Mouse (Mus musculus): ENCODE measurements around the gene Fam20c. TPM values are rescaled to one million over a fixed set of nuclear protein-coding genes. Genes with fewer than 3 reads are reported as not detected.

Gene Fam20c
- polyA plus RNA-seq, 1 experiment from 2014 or later, result 35.7 TPM

GRCm38 (mm10) chr5:138782697-138783096 is 28.4 kb downstream of the Fam20c start:
- Histone ChIP-seq H3K27ac (ENCODE audit: low read depth, low read length) (peak overlapping the region; percentile 55; the same call in 1 of the 2 replicates), H3K27me3 (replicated peaks; ENCODE audit: control insufficient read depth, insufficient read depth, low read length) (no peaks in the 10 kb centered on the region), H3K4me2 (ENCODE audit: low read length) (no peak overlapping the region), H3K36me3 (ENCODE audit: control insufficient read depth, insufficient read depth, low read length) (peaks cover 36% of the 10 kb centered on the region), H3K9me3 (replicated peaks; ENCODE audit: control insufficient read depth, low read length) (no peaks in the 10 kb centered on the region), H3K4me3 (ENCODE audit: low read depth, low read length) (no peak overlapping the region), H3K9ac (ENCODE audit: low read length) (0 out of 2 replicates have a peak overlapping the region, but pooled peaks have one; percentile 2), H3K4me1 (ENCODE audit: control insufficient read depth, insufficient read depth, low read length) (peaks cover 13% of the 10 kb centered on the region; the same call in 1 of the 2 replicates)
- DNase-seq (ENCODE audit: low spot score), result no peak
- 89% methylated on average over 1 of the region's 1 CpGs for WGBS
- ATAC-seq, result no peak

DNA sequence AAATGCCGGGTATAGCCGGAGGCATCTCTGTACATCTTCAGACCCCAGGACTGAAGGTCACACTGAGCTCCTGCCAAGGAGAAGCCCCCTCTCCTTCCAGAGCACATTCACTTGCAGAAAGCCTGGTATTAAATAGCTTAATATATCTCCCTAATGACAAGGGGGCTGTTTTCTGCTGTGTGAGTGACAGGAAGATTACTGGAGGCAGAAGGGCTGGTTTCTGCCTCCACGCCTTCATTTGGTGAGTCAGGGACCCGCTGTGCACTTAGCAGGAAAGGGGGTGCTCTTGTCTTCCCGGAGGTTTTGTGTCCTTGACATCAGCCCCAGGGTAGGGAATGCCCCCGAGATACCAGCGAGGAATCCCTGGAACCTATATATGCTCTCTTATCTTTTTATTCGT is 28.9 kb downstream of the Fam20c start:
- H3K4me1 ChIP-seq (ENCODE audit: control insufficient read depth, insufficient read depth, low read length), result peaks cover 12% of the 10 kb centered on the region; the same call in 1 of the 2 replicates
- ATAC-seq, result no peak
- 82% methylated on average over 8 of the region's 8 CpGs for WGBS
- peak; percentile 10 for DNase-seq (ENCODE audit: low spot score)
- no peak overlapping the region for H3K4me2 ChIP-seq (ENCODE audit: low read length)
- H3K9ac ChIP-seq (ENCODE audit: low read length), result 0 out of 2 replicates have a peak overlapping the region, but pooled peaks have one; percentile 2
- H3K9me3 ChIP-seq (replicated peaks; ENCODE audit: control insufficient read depth, low read length), result no peaks in the 10 kb centered on the region
- H3K27me3 ChIP-seq (replicated peaks; ENCODE audit: control insufficient read depth, insufficient read depth, low read length), result no peaks in the 10 kb centered on the region
- peaks cover 35% of the 10 kb centered on the region for H3K36me3 ChIP-seq (ENCODE audit: control insufficient read depth, insufficient read depth, low read length)
- H3K4me3 ChIP-seq (ENCODE audit: low read depth, low read length), result no peak overlapping the region
- H3K27ac ChIP-seq (ENCODE audit: low read depth, low read length), result peak overlapping the region; percentile 55; the same call in 1 of the 2 replicates

- ATAC-seq, result no peak
- H3K4me3 ChIP-seq (ENCODE audit: low read depth, low read length), result no peak overlapping the region
- H3K4me2 ChIP-seq (ENCODE audit: low read length), result no peak overlapping the region
- H3K4me1 ChIP-seq (ENCODE audit: control insufficient read depth, insufficient read depth, low read length), result 0 out of 2 replicates have a peak, but pooled peaks cover 2% of the 10 kb centered on the region
- H3K27me3 ChIP-seq (replicated peaks; ENCODE audit: control insufficient read depth, insufficient read depth, low read length), result no peaks in the 10 kb centered on the region
- H3K9ac ChIP-seq (ENCODE audit: low read length), result no peak overlapping the region
- WGBS, result 91% methylated on average over 3 of the region's 3 CpGs
- H3K9me3 ChIP-seq (replicated peaks; ENCODE audit: control insufficient read depth, low read length), result no peaks in the 10 kb centered on the region
- no peak for DNase-seq (ENCODE audit: low spot score)
- peaks cover 35% of the 10 kb centered on the region for H3K36me3 ChIP-seq (ENCODE audit: control insufficient read depth, insufficient read depth, low read length)
- no peak overlapping the region for H3K27ac ChIP-seq (ENCODE audit: low read depth, low read length)
Measured at GRCm38 (mm10) chr5:138785986-138786515, 31.7 kb downstream of the Fam20c start.

DNA sequence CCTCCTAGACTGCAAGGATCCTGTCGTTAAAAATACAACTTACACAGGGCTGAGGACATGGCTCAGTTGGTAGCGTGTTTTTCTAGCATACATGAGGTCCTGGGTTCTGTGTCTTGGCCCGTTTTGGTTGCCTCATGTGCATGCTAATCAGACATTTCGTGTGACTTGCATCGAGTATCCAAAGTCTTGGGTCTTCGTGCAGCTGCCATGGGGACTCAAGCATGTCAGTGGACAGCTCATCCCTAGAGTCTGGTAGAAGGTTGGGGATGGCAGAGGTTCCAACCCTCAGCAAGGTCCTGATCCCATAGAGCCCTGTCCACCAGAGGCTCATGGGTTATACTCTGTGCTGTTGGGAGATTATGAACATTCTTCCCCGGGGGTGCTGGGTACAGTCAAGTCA is 33.3 kb downstream of the Fam20c start:
- H3K4me2 ChIP-seq (ENCODE audit: low read length), result no peak overlapping the region
- no peaks in the 10 kb centered on the region for H3K27me3 ChIP-seq (replicated peaks; ENCODE audit: control insufficient read depth, insufficient read depth, low read length)
- H3K4me1 ChIP-seq (ENCODE audit: control insufficient read depth, insufficient read depth, low read length), result 0 out of 2 replicates have a peak, but pooled peaks cover 2% of the 10 kb centered on the region
- no peaks in the 10 kb centered on the region for H3K9me3 ChIP-seq (replicated peaks; ENCODE audit: control insufficient read depth, low read length)
- ATAC-seq, result no peak
- H3K36me3 ChIP-seq (ENCODE audit: control insufficient read depth, insufficient read depth, low read length), result peaks cover 30% of the 10 kb centered on the region
- no peak overlapping the region for H3K27ac ChIP-seq (ENCODE audit: low read depth, low read length)
- H3K4me3 ChIP-seq (ENCODE audit: low read depth, low read length), result no peak overlapping the region
- 83% methylated on average over 7 of the region's 7 CpGs for WGBS
- no peak overlapping the region for H3K9ac ChIP-seq (ENCODE audit: low read length)
- no peak for DNase-seq (ENCODE audit: low spot score)

DNA sequence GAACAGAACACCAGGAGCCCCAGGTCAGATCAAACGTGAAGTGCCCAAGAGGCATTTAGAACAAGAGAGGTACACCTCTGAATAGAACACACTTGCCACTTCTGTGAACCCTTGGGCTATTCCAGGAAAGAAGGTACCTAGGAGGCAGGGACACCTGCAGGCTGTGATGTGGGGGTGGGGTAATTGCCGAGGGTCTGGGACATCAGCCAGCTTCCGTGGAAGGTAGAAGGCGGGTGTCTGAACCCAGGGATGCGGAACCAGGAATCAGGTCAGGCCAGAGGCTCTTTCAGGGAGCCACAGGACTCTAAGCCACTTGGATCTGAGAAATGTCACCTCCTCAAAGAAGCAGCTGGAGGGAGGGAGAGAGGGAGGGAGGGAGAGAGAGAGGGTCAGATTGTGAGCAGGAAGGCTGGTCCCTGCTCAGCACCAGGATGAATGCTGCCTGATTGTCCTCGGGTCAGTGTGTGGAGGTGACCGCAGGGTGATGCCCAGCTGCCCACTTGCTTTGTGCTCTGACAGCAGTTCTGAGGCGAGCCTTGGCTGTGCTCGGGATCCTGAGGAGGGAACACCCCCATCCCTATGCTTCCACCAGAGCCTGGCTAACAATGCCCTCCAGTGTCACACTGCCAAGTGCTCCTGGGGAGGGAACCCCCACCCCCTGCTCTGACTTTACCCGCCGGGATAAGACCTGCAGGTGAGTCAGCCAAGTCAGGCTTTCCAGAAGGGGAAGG is 34.3 kb downstream of the Fam20c start:
- no peak overlapping the region for H3K27ac ChIP-seq (ENCODE audit: low read depth, low read length)
- no peaks in the 10 kb centered on the region for H3K9me3 ChIP-seq (replicated peaks; ENCODE audit: control insufficient read depth, low read length)
- WGBS, result 39% methylated on average over 11 of the region's 11 CpGs
- H3K4me1 ChIP-seq (ENCODE audit: control insufficient read depth, insufficient read depth, low read length), result no peaks in the 10 kb centered on the region
- H3K9ac ChIP-seq (ENCODE audit: low read length), result no peak overlapping the region
- no peak overlapping the region for H3K4me2 ChIP-seq (ENCODE audit: low read length)
- ATAC-seq (no peak), DNase-seq (ENCODE audit: low spot score) (no peak)
- H3K27me3 ChIP-seq (replicated peaks; ENCODE audit: control insufficient read depth, insufficient read depth, low read length), result no peaks in the 10 kb centered on the region
- no peak overlapping the region for H3K4me3 ChIP-seq (ENCODE audit: low read depth, low read length)
- H3K36me3 ChIP-seq (ENCODE audit: control insufficient read depth, insufficient read depth, low read length), result peaks cover 31% of the 10 kb centered on the region

- Histone ChIP-seq H3K4me2 (ENCODE audit: low read length) (no peak overlapping the region), H3K4me1 (ENCODE audit: control insufficient read depth, insufficient read depth, low read length) (no peaks in the 10 kb centered on the region), H3K27ac (ENCODE audit: low read depth, low read length) (no peak overlapping the region), H3K4me3 (ENCODE audit: low read depth, low read length) (no peak overlapping the region), H3K9ac (ENCODE audit: low read length) (no peak overlapping the region), H3K36me3 (ENCODE audit: control insufficient read depth, insufficient read depth, low read length) (peaks cover 46% of the 10 kb centered on the region), H3K9me3 (replicated peaks; ENCODE audit: control insufficient read depth, low read length) (no peaks in the 10 kb centered on the region), H3K27me3 (replicated peaks; ENCODE audit: control insufficient read depth, insufficient read depth, low read length) (no peaks in the 10 kb centered on the region)
- WGBS, result 92% methylated on average over 11 of the region's 11 CpGs
- ATAC-seq, result no peak
- no peak for DNase-seq (ENCODE audit: low spot score)
Measured at GRCm38 (mm10) chr5:138790954-138791480, 36.7 kb downstream of the Fam20c start.

DNA sequence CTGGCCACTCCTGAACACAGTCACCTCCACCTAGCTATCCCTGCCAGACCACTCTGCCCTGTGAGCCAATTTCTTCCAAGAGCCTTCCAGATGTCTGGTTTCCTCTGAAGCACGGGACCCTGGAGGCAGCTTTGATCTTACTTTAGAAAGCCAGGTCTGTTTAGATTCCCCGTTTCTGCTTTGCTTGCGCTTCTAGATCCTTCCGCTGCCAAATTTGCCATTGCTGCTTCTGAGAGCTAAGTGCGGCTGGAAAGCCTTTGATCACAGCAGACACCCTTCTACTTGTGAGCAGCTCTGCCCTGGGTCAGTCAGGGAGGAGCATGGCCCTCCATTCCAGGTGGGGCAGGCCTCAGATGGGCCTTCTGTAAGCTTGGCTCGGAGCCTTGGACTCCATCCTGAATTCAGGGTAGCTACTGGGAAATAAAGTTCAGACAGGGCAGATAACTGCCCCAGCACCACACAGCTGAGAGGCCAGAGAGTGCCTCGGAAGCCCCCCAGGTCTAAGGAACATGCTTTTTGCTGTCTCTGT is 47.3 kb downstream of the Fam20c start:
- ATAC-seq (no peak), DNase-seq (ENCODE audit: low spot score) (no peak)
- Histone ChIP-seq H3K4me2 (ENCODE audit: low read length) (no peak overlapping the region), H3K4me3 (ENCODE audit: low read depth, low read length) (no peak overlapping the region), H3K9me3 (replicated peaks; ENCODE audit: control insufficient read depth, low read length) (no peaks in the 10 kb centered on the region), H3K36me3 (ENCODE audit: control insufficient read depth, insufficient read depth, low read length) (peaks cover 40% of the 10 kb centered on the region), H3K27me3 (replicated peaks; ENCODE audit: control insufficient read depth, insufficient read depth, low read length) (no peaks in the 10 kb centered on the region), H3K4me1 (ENCODE audit: control insufficient read depth, insufficient read depth, low read length) (no peaks in the 10 kb centered on the region), H3K9ac (ENCODE audit: low read length) (no peak overlapping the region), H3K27ac (ENCODE audit: low read depth, low read length) (no peak overlapping the region)
- WGBS, result 85% methylated on average over 7 of the region's 7 CpGs

DNA sequence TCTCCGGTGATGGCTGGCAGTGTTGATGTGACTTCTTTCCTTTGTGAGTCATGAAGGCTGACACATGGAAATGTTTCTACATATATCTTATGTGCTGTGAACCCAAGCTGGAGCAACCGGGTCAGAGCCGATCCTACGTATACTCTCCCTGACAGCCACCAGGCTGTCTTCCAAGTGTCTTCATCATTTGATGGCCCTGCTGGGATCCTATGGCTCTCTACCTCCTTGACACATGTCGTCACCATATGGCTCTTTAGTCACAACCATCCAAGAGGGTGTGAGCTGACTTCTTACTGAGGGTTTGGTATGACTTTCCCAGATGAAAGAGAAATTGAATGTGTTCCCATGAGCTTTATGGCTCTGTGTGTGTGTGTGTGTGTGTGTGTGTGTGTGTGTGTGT is 50.0 kb downstream of the Fam20c start:
- H3K4me1 ChIP-seq (ENCODE audit: control insufficient read depth, insufficient read depth, low read length), result no peaks in the 10 kb centered on the region
- peaks cover 39% of the 10 kb centered on the region for H3K36me3 ChIP-seq (ENCODE audit: control insufficient read depth, insufficient read depth, low read length)
- no peak overlapping the region for H3K4me3 ChIP-seq (ENCODE audit: low read depth, low read length)
- H3K27me3 ChIP-seq (replicated peaks; ENCODE audit: control insufficient read depth, insufficient read depth, low read length), result no peaks in the 10 kb centered on the region
- no peak overlapping the region for H3K9ac ChIP-seq (ENCODE audit: low read length)
- H3K9me3 ChIP-seq (replicated peaks; ENCODE audit: control insufficient read depth, low read length), result no peaks in the 10 kb centered on the region
- WGBS, result 73% methylated on average over 5 of the region's 5 CpGs
- ATAC-seq (peak; percentile 42; the same call in 1 of the 2 replicates), DNase-seq (ENCODE audit: low spot score) (peak; percentile 64)
- no peak overlapping the region for H3K4me2 ChIP-seq (ENCODE audit: low read length)
- no peak overlapping the region for H3K27ac ChIP-seq (ENCODE audit: low read depth, low read length)

DNA sequence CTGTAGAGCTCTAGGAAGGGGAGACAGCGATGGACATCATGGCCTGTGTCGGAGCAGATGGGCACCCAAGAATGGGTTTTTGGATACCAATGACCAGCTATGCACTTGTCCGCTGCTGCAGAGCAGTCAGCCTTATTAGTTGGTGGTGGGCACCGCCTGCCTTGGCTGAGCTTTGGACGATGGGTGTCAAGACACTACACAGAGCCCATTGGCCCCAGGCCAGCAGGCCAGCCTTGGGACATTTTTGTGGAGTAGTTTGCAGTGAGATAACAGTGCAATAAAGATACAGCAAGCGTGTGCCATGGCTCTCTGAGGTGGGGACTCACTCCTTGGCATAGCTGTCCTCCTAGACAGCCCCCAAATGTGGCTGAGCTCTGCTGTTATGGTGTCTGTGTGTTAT is 55.5 kb downstream of the Fam20c start:
- ATAC-seq (no peak), DNase-seq (ENCODE audit: low spot score) (no peak)
- Histone ChIP-seq H3K4me1 (ENCODE audit: control insufficient read depth, insufficient read depth, low read length) (no peaks in the 10 kb centered on the region), H3K36me3 (ENCODE audit: control insufficient read depth, insufficient read depth, low read length) (peaks cover 52% of the 10 kb centered on the region), H3K9ac (ENCODE audit: low read length) (no peak overlapping the region), H3K27me3 (replicated peaks; ENCODE audit: control insufficient read depth, insufficient read depth, low read length) (no peaks in the 10 kb centered on the region), H3K27ac (ENCODE audit: low read depth, low read length) (no peak overlapping the region), H3K4me2 (ENCODE audit: low read length) (no peak overlapping the region), H3K4me3 (ENCODE audit: low read depth, low read length) (no peak overlapping the region), H3K9me3 (replicated peaks; ENCODE audit: control insufficient read depth, low read length) (no peaks in the 10 kb centered on the region)
- 95% methylated on average over 6 of the region's 6 CpGs for WGBS
